Mouse (Mus musculus) liver, postnatal 0 days (tissue): Measurements from ENCODE around the gene Dcbld2.

Experiments
- CTCF ChIP-seq: sonication (generic); IDR thresholded peaks from 2 replicates; pipeline ENCODE4 v1.5.1; 2016; ENCODE audit warnings: antibody characterized with exemption, low read depth
- EP300 ChIP-seq: IDR thresholded peaks from 2 replicates; pipeline ENCODE4 v1.6.1; 2016; ENCODE audit warnings: antibody characterized with exemption, low read depth, mild to moderate bottlenecking

DNA sequence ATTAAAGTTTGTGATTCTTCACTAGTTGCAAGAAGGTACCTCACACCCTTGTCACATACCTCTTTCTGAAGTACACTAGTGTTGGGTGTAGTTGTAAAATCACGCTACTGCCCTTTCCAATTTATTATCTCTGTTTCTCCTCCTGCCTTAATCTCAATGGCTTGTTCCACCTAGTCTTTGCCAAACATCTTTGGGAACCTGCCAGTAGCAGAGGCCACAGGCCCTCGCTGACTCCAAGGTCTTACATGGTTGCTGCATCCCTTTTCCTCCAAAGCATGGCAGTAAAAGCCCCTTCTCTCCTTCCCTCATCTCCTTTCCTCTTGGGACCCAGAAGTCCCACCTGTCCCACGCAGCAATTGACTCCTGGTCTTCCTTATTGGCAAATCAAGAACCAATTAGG lies 9.6 kb upstream of the Dcbld2 start:
- TF ChIP-seq CTCF, result no peak
- TF ChIP-seq EP300, result no peak
